Mouse (Mus musculus) liver, postnatal 0 days (tissue): ENCODE data around the gene Aff4. TPM values are rescaled to one million over a fixed set of nuclear protein-coding genes. Genes with fewer than 3 reads are reported as not detected.
"Not testable (repeated sequence)": the region's sequence is repeated elsewhere in the genome, so short reads cannot be mapped to it uniquely, and the experiment has no call there.

Experiments used
- ATAC-seq: fragments of 200-750 bp; cut with Nextera tagmentation; 2 replicates; pipeline ENCODE4 v1.8.0; 2017; ENCODE audit warnings: mild to moderate bottlenecking, moderate library complexity
- DNase-seq: peaks from one replicate; pipeline ENCODE4 v3.0.0-alpha.2; 2016
- H3K27ac ChIP-seq: fragments of 300-500 bp; sonication (generic); 2 replicates; pipeline ENCODE4 v1.5.1; 2014; ENCODE audit warnings: antibody characterized with exemption, moderate library complexity, mild to moderate bottlenecking, low read depth
- H3K27me3 ChIP-seq: fragments of 300-500 bp; sonication (generic); 2 replicates; pipeline ENCODE4 v1.6.1; 2014; ENCODE audit warnings: low read length, control low read depth, mixed read lengths; ENCODE audit not compliant: insufficient read depth
- H3K36me3 ChIP-seq: fragments of 300-500 bp; sonication (generic); replicated peaks from 2 replicates; pipeline ENCODE4 v1.6.1; 2014; ENCODE audit warnings: mild to moderate bottlenecking, control low read depth, low read length, moderate library complexity, mixed read lengths; ENCODE audit not compliant: insufficient read depth
- H3K4me1 ChIP-seq: fragments of 300-500 bp; sonication (generic); 2 replicates; pipeline ENCODE4 v1.6.1; 2014; ENCODE audit warnings: antibody characterized with exemption, mild to moderate bottlenecking, control low read depth; ENCODE audit not compliant: insufficient read depth
- H3K4me2 ChIP-seq: fragments of 300-500 bp; sonication (generic); 2 replicates; pipeline ENCODE4 v1.6.1; 2014; ENCODE audit warnings: low read depth, mild to moderate bottlenecking, low read length, moderate library complexity, mixed read lengths
- H3K4me3 ChIP-seq: fragments of 300-500 bp; sonication (generic); 2 replicates; pipeline ENCODE4 v1.5.1; 2014; ENCODE audit warnings: low read depth, low read length
- H3K9ac ChIP-seq: fragments of 300-500 bp; sonication (generic); replicated peaks from 2 replicates; pipeline ENCODE4 v1.6.1; 2014; ENCODE audit warnings: mild to moderate bottlenecking, moderate library complexity
- H3K9me3 ChIP-seq: fragments of 300-500 bp; sonication (generic); 2 replicates; pipeline ENCODE4 v1.6.1; 2016; ENCODE audit warnings: mild to moderate bottlenecking, control low read depth, low read length, mixed read lengths
- CTCF ChIP-seq: sonication (generic); IDR thresholded peaks from 2 replicates; pipeline ENCODE4 v1.5.1; 2016; ENCODE audit warnings: antibody characterized with exemption, low read depth
- EP300 ChIP-seq: IDR thresholded peaks from 2 replicates; pipeline ENCODE4 v1.6.1; 2016; ENCODE audit warnings: antibody characterized with exemption, low read depth, mild to moderate bottlenecking
- WGBS: fragments of 180-500 bp; shearing (Covaris S2); extraction: QIAGEN DNeasy Blood & Tissue Kit; methylation state at CpG from one replicate; pipeline ENCODE4 v1.1.7; 2014; ENCODE audit not compliant: insufficient replicate concordance; 5-methylcytosine and 5-hydroxymethylcytosine counted together
- polyA plus RNA-seq: library from polyadenylated mRNA; unstranded; fragments of >200 nt; fragmentation: Nextera tagmentation; extraction: Ambion mirVana; gene quantifications from 2 replicates; pipeline ENCODE4 v1.2.1, GENCODE M21; 2015

Aff4 gene
- polyA plus RNA-seq, 1 experiment from 2014 or later = 12.4 TPM

GRCm38 (mm10) chr11:53423036-53423435 lies 72.4 kb downstream of the Aff4 start, which contains the start of gene Leap2:
Leap2 (minus strand) TSS chr11:53423170.
- H3K4me1 ChIP-seq = 0 out of 2 replicates have a peak, but pooled peaks cover 7% of the 10 kb centered on the region
- peak within 1 kb of the TSS; percentile 59 for H3K4me2 ChIP-seq
- peak within 1 kb of the TSS; percentile 87 for H3K27ac ChIP-seq
- peak within 1 kb of the TSS; percentile 41 for H3K4me3 ChIP-seq
- H3K27me3 ChIP-seq = no peaks in the 10 kb centered on the region
- TF ChIP-seq CTCF (peak; percentile 44), EP300 (peak; percentile 63)
- ATAC-seq = peak; percentile 87
- no peaks in the 10 kb centered on the region for H3K9me3 ChIP-seq
- peak; percentile 42 for DNase-seq
- WGBS = 49% methylated on average over 4 of the region's 4 CpGs
- H3K9ac ChIP-seq = peak within 1 kb of the TSS; percentile 55
- peaks cover 16% of the 10 kb centered on the region for H3K36me3 ChIP-seq

- Histone ChIP-seq H3K36me3 (peaks cover 15% of the 10 kb centered on the region), H3K27ac (peak overlapping the region; percentile 87), H3K4me1 (peaks cover 14% of the 10 kb centered on the region), H3K9me3 (no peaks in the 10 kb centered on the region), H3K4me2 (no peak overlapping the region), H3K4me3 (no peak overlapping the region), H3K9ac (no peak overlapping the region), H3K27me3 (no peaks in the 10 kb centered on the region)
- TF ChIP-seq EP300 (no peak), CTCF (no peak)
- no peak for ATAC-seq
- DNase-seq = peak; percentile 60
- WGBS = 54% methylated on average over 2 of the region's 2 CpGs
Observed at GRCm38 (mm10) chr11:53424826-53425225, 74.2 kb downstream of the Aff4 start.

GRCm38 (mm10) chr11:53425251-53425650 lies 74.6 kb downstream of the Aff4 start:
- H3K9ac ChIP-seq = no peak overlapping the region
- WGBS = 61% methylated on average over 3 of the region's 3 CpGs
- peaks cover 18% of the 10 kb centered on the region for H3K4me1 ChIP-seq
- H3K4me3 ChIP-seq = no peak overlapping the region
- H3K27ac ChIP-seq = peak overlapping the region; percentile 87; the same call in 1 of the 2 replicates
- no peak for DNase-seq
- no peak for ATAC-seq
- H3K27me3 ChIP-seq = no peaks in the 10 kb centered on the region
- TF ChIP-seq CTCF (no peak), EP300 (no peak)
- no peak overlapping the region for H3K4me2 ChIP-seq
- H3K9me3 ChIP-seq = no peaks in the 10 kb centered on the region
- peaks cover 11% of the 10 kb centered on the region for H3K36me3 ChIP-seq

DNA sequence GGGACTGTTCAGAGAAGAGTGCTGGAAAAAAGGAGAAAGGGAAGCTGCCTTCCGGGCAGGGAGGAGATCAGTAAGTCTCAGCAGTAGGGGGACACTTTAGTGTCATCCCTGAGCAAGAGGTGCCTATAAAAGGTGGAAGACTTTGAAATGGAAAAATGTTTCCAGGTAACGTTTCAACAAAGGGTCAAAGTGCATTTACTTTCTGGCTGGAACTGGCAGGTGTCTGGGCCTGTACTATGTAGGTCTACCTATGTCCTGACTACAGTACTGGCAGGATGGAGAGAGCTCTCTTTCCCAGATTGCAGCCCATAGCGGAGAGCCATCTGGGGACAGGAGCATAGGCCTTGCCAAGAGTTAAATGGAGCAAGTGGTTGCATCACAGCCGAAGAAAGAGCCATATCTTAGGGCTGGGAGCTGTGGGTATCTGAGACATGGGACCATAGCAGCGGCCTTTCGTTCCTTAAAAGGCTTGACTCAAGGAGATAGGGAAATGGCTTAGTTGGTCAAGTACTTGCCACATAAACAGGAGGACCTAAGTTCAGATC lies 75.2 kb downstream of the Aff4 start:
- no peak overlapping the region for H3K4me2 ChIP-seq
- DNase-seq (no peak), ATAC-seq (no peak)
- H3K9me3 ChIP-seq = no peaks in the 10 kb centered on the region
- TF ChIP-seq EP300 = no peak
- TF ChIP-seq CTCF = no peak
- H3K36me3 ChIP-seq = peaks cover 9% of the 10 kb centered on the region
- H3K27ac ChIP-seq = peak overlapping the region; percentile 87; the same call in 1 of the 2 replicates
- H3K4me3 ChIP-seq = no peak overlapping the region
- H3K9ac ChIP-seq = no peak overlapping the region
- 76% methylated on average over 6 of the region's 6 CpGs for WGBS
- peaks cover 18% of the 10 kb centered on the region for H3K4me1 ChIP-seq
- H3K27me3 ChIP-seq = no peaks in the 10 kb centered on the region

DNA sequence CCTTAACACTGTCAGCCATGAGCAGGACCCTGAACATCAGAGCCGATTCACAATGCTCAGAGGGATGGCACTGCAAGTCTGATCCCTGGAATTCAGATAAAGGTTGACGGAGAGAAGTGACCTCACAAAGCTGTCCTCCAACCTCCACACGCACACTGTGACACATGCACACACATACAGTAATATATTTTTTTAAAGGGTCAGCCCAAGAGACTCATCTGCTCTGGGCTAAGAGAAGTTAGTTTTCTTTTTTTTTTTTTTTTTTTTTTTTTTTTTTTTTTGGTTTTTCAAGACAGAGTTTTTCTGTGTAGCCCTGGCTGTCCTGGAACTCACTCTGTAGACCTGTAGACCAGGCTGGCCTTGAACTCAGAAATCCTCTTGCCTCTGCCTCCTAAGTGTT lies 76.3 kb downstream of the Aff4 start:
- H3K27me3 ChIP-seq, H3K4me2 ChIP-seq, H3K9me3 ChIP-seq, H3K9ac ChIP-seq, ATAC-seq, H3K36me3 ChIP-seq, DNase-seq, H3K27ac ChIP-seq, H3K4me3 ChIP-seq: not testable (repeated sequence)
- WGBS = 82% methylated on average over 3 of the region's 3 CpGs
- H3K4me1 ChIP-seq = peaks cover 24% of the 10 kb centered on the region

DNA sequence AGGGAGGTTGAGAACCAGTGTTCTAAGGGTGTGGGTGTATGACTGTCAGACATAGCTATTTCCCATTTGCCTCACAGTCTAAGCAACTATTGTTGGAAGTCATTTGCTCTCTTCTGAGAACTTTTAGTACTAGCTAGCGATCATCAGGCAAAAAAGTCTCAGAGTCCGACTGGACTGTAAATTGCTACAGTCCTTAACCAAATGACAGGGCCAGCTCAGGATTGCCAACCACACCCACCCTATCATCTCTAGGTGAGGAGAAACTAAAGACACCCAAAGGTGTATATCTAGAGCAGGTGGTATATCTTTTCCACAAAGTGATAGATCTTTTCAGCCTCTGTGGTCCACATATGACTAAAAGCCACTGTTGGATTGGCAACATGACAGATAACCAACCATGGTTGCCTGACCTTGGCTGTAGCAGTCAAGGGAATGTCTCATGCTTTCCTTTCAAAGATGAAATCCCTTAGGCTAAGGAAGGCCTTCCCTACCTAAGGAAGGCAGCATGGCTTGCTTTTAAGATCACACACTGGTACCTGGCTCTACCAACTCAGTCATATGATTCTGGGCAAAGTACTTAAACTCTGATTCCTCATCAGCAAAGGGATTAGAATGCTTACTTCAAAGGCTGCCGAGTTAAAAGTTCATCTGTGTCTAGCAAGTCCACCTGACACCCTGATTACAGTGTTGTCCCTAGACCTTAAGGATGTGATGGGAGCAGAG lies 77.5 kb downstream of the Aff4 start:
- Histone ChIP-seq H3K9ac (no peak overlapping the region), H3K4me1 (peaks cover 35% of the 10 kb centered on the region), H3K36me3 (peaks cover 9% of the 10 kb centered on the region)

More for the DNA sequence above, 77.5 kb downstream of the Aff4 start:
- Histone ChIP-seq H3K27ac (no peak overlapping the region), H3K4me3 (no peak overlapping the region), H3K4me2 (no peak overlapping the region), H3K27me3 (no peaks in the 10 kb centered on the region), H3K9me3 (no peaks in the 10 kb centered on the region)
- WGBS = 88% methylated on average over 3 of the region's 3 CpGs
- TF ChIP-seq EP300 = no peak
- no peak for TF ChIP-seq CTCF
- no peak for DNase-seq
- ATAC-seq = no peak
